Mouse (Mus musculus) myocyte (in vitro differentiated cells): ENCODE data around the gene Calm5.
"Not testable (repeated sequence)": the region's sequence is repeated elsewhere in the genome, so short reads cannot be mapped to it uniquely, and the experiment has no call there.

Experiments
- MYOG ChIP-seq, 3 experiments: IDR thresholded peaks; one replicate each; pipeline ENCODE4 v1.6.1; 2011; ENCODE audit warnings: control low read depth in 2 of 3, low read depth in 2 of 3, mild to moderate bottlenecking in 2 of 3; ENCODE audit not compliant: insufficient read length in 2 of 3, control insufficient read depth in 1 of 3, insufficient read depth in 1 of 3
- POLR2AphosphoS2 ChIP-seq: IDR thresholded peaks from one replicate; pipeline ENCODE4 v1.6.1; 2011; ENCODE audit warnings: low read depth, control low read depth; ENCODE audit not compliant: insufficient read length

DNA sequence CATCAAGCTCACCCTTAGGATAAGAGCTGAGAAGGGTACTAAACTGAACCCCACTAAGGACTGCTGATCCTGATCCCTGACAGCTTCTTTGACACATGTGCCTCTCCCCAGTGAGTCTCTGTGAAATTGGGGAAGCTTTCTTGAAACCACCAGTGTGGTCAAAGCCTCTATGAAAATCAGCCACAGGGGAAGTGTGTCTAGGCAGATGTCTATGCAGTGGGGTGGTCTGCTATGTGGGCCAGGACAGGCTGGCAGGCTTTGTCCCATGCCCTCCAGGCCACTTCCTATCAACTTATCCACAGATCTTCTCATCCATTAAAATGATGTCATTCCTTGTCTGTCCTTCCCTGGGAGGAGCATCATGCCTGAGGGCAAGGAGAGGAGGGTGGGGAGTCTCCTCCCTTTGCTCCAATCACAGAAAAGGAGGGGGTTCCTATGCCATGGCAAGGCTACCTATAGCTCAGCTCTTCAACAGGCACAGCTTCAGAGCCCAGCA is 16.6 kb upstream of the Calm5 start, which contains the start of gene Calm4:
- TF ChIP-seq MYOG (IDR thresholded peaks at IDR 0.05; ENCODE audit: control insufficient read depth in 1 of 3, insufficient read depth in 1 of 3, insufficient read length in 2 of 3, low read depth in 2 of 3); POLR2AphosphoS2: not testable (repeated sequence)
